Mouse (Mus musculus) kidney, postnatal 0 days (tissue): Measurements from ENCODE around the gene Ccdc127. TPM values are rescaled to one million over a fixed set of nuclear protein-coding genes. Genes with fewer than 3 reads are reported as not detected.

ENCODE experiments used
- ATAC-seq: fragments of 200-750 bp; cut with Nextera tagmentation; replicated peaks from 2 replicates; pipeline ENCODE4 v1.8.0; 2017; ENCODE audit warnings: low read depth, moderate number of reproducible peaks, moderate TSS enrichment, moderate library complexity; ENCODE audit not compliant: low FRiP score
- DNase-seq: peaks from one replicate; pipeline ENCODE4 v3.0.0-alpha.2; 2016; ENCODE audit warnings: low spot score
- H3K27ac ChIP-seq: fragments of 300-500 bp; sonication (generic); 2 replicates; pipeline ENCODE4 v1.5.1; 2014; ENCODE audit warnings: mild to moderate bottlenecking
- H3K27me3 ChIP-seq: fragments of 300-500 bp; sonication (generic); 2 replicates; pipeline ENCODE4 v1.6.1; 2014; ENCODE audit warnings: low read length, mixed read lengths; ENCODE audit not compliant: insufficient read depth
- H3K36me3 ChIP-seq: fragments of 300-500 bp; sonication (generic); 2 replicates; pipeline ENCODE4 v1.6.1; 2014; ENCODE audit warnings: low read length, mixed read lengths; ENCODE audit not compliant: insufficient read depth
- H3K4me1 ChIP-seq: fragments of 300-500 bp; sonication (generic); replicated peaks from 2 replicates; pipeline ENCODE4 v1.6.1; 2014; ENCODE audit warnings: antibody characterized with exemption, low read length, mixed read lengths; ENCODE audit not compliant: insufficient read depth
- H3K4me2 ChIP-seq: fragments of 300-500 bp; sonication (generic); 2 replicates; pipeline ENCODE4 v1.6.1; 2014; ENCODE audit warnings: mild to moderate bottlenecking, low read length, moderate library complexity, mixed read lengths
- H3K4me3 ChIP-seq: fragments of 300-500 bp; sonication (generic); replicated peaks from 2 replicates; pipeline ENCODE4 v1.5.1; 2014; ENCODE audit warnings: low read depth, low read length
- H3K9ac ChIP-seq: fragments of 300-500 bp; sonication (generic); 2 replicates; pipeline ENCODE4 v1.6.1; 2014; ENCODE audit warnings: low read depth, low read length
- H3K9me3 ChIP-seq: fragments of 300-500 bp; sonication (generic); replicated peaks from 2 replicates; pipeline ENCODE4 v1.6.1; 2016; ENCODE audit warnings: low read length, inconsistent platforms, mixed read lengths
- CTCF ChIP-seq: IDR thresholded peaks from 2 replicates; pipeline ENCODE4 v1.5.1; 2016; ENCODE audit warnings: antibody characterized with exemption, low read depth, mild to moderate bottlenecking, moderate library complexity
- WGBS: fragments of 180-500 bp; shearing (Covaris S2); extraction: QIAGEN DNeasy Blood & Tissue Kit; methylation state at CpG from one replicate; pipeline ENCODE4 v1.1.7; 2014; 5-methylcytosine and 5-hydroxymethylcytosine counted together
- polyA plus RNA-seq: library from polyadenylated mRNA; unstranded; fragments of >200 nt; fragmentation: Nextera tagmentation; extraction: Ambion mirVana; gene quantifications from 2 replicates; pipeline ENCODE4 v1.2.1, GENCODE M21; 2015

Gene Ccdc127
- polyA plus RNA-seq, 1 experiment from 2014 or later = 42.7 TPM

GRCm38 (mm10) chr13:74341036-74341435 is 9.1 kb upstream of the Ccdc127 start:
- WGBS = 48% methylated on average over 3 of the region's 3 CpGs
- no peak overlapping the region for H3K9ac ChIP-seq

GRCm38 (mm10) chr13:74350435-74350906 is 362 bp downstream of the Ccdc127 start:
- H3K4me2 ChIP-seq = peak overlapping the region; percentile 62
- no peak for ATAC-seq
- H3K4me1 ChIP-seq = peaks cover 8% of the 10 kb centered on the region
- peak overlapping the region; percentile 93 for H3K27ac ChIP-seq
- H3K9me3 ChIP-seq = no peaks in the 10 kb centered on the region
- H3K4me3 ChIP-seq = peak overlapping the region; percentile 75
- no peak for TF ChIP-seq CTCF
- 2% methylated on average over 15 of the region's 15 CpGs for WGBS
- H3K36me3 ChIP-seq = 0 out of 2 replicates have a peak, but pooled peaks cover 13% of the 10 kb centered on the region
- no peak for DNase-seq
- H3K9ac ChIP-seq = peak overlapping the region; percentile 90
- H3K27me3 ChIP-seq = no peaks in the 10 kb centered on the region

More at GRCm38 (mm10) chr13:74341036-74341435, 9.1 kb upstream of the Ccdc127 start:
- H3K36me3 ChIP-seq = peaks cover 27% of the 10 kb centered on the region
- no peaks in the 10 kb centered on the region for H3K27me3 ChIP-seq
- ATAC-seq (peak; percentile 72; the same call in 1 of the 2 replicates), DNase-seq (peak; percentile 87)
- H3K4me3 ChIP-seq = no peak overlapping the region
- no peaks in the 10 kb centered on the region for H3K9me3 ChIP-seq
- peak; percentile 83 for TF ChIP-seq CTCF
- no peaks in the 10 kb centered on the region for H3K4me1 ChIP-seq
- H3K4me2 ChIP-seq = no peak overlapping the region
- no peak overlapping the region for H3K27ac ChIP-seq

GRCm38 (mm10) chr13:74356491-74356890 is 6.4 kb downstream of the Ccdc127 start:
- Histone ChIP-seq H3K4me3 (no peak overlapping the region), H3K9me3 (no peaks in the 10 kb centered on the region), H3K27me3 (no peaks in the 10 kb centered on the region), H3K4me1 (no peaks in the 10 kb centered on the region), H3K36me3 (peaks cover 35% of the 10 kb centered on the region; the same call in 1 of the 2 replicates), H3K27ac (no peak overlapping the region), H3K4me2 (no peak overlapping the region), H3K9ac (no peak overlapping the region)
- no peak for TF ChIP-seq CTCF
- WGBS = 99% methylated on average over 13 of the region's 13 CpGs
- DNase-seq = no peak
- no peak for ATAC-seq

- WGBS = 78% methylated on average over 2 of the region's 2 CpGs
- peaks cover 15% of the 10 kb centered on the region; the same call in 1 of the 2 replicates for H3K36me3 ChIP-seq
- H3K4me1 ChIP-seq = no peaks in the 10 kb centered on the region
- H3K4me3 ChIP-seq = no peak overlapping the region
- H3K9ac ChIP-seq = no peak overlapping the region
- no peak overlapping the region for H3K4me2 ChIP-seq
- no peaks in the 10 kb centered on the region for H3K9me3 ChIP-seq
- no peaks in the 10 kb centered on the region for H3K27me3 ChIP-seq
- no peak for DNase-seq
- TF ChIP-seq CTCF = no peak
- H3K27ac ChIP-seq = no peak overlapping the region
- ATAC-seq = no peak
These were observed 12.1 kb downstream of the Ccdc127 start for GRCm38 (mm10) chr13:74362218-74362617.

- Histone ChIP-seq H3K4me1 (no peaks in the 10 kb centered on the region), H3K9me3 (no peaks in the 10 kb centered on the region), H3K4me2 (no peak overlapping the region), H3K9ac (no peak overlapping the region), H3K27ac (no peak overlapping the region), H3K4me3 (no peak overlapping the region), H3K36me3 (peaks cover 13% of the 10 kb centered on the region; the same call in 1 of the 2 replicates), H3K27me3 (no peaks in the 10 kb centered on the region)
- no peak for TF ChIP-seq CTCF
- no peak for DNase-seq
- ATAC-seq = peak; percentile 23; the same call in 1 of the 2 replicates
- 87% methylated on average over 13 of the region's 13 CpGs for WGBS
These were observed 13.2 kb downstream of the Ccdc127 start for GRCm38 (mm10) chr13:74363176-74363858.

- no peak within 1 kb of the TSS for H3K27ac ChIP-seq
- TF ChIP-seq CTCF = no peak
These were observed 13.7 kb downstream of the Ccdc127 start, which contains the start of gene Lrrc14b for GRCm38 (mm10) chr13:74363859-74364235. Gene Lrrc14b (minus strand): TSS chr13:74364005.

More at GRCm38 (mm10) chr13:74363859-74364235, 13.7 kb downstream of the Ccdc127 start, which contains the start of gene Lrrc14b:
- 53% methylated on average over 8 of the region's 8 CpGs for WGBS
- ATAC-seq (no peak; the same call in 1 of the 2 replicates), DNase-seq (no peak)
- Histone ChIP-seq H3K4me2 (no peak within 1 kb of the TSS), H3K9me3 (no peaks in the 10 kb centered on the region), H3K9ac (no peak within 1 kb of the TSS), H3K4me1 (no peaks in the 10 kb centered on the region), H3K27me3 (no peaks in the 10 kb centered on the region), H3K36me3 (peaks cover 9% of the 10 kb centered on the region; the same call in 1 of the 2 replicates), H3K4me3 (no peak within 1 kb of the TSS)
